Mouse (Mus musculus) ovary, adult 10 weeks (tissue): ENCODE results near the gene Tnnt2. TPM values are rescaled to one million over a fixed set of nuclear protein-coding genes. Genes with fewer than 3 reads are reported as not detected.

Source experiments
- polyA plus RNA-seq: library from polyadenylated mRNA; stranded (reverse); fragments of 350-450 nt; fragmentation: Illumina TruSeq; extraction: RNeasy Lipid Tissue Mini Kit (QIAGEN cat#74804); gene quantifications from one replicate; pipeline ENCODE4 v1.2.3, GENCODE M21; 2014

Gene Tnnt2
- polyA plus RNA-seq = 2.8 TPM

GRCm38 (mm10) chr1:135835716-135836483 is at the start of gene Tnnt2:
TSS of gene Tnnt2 (plus strand) at chr1:135836354.

GRCm38 (mm10) chr1:135818481-135819086 is 17.6 kb upstream of the Tnnt2 start, which contains the start of gene Lad1:
TSS of gene Lad1 (plus strand) at chr1:135818598.

Other genes starting within 250 kb of the Tnnt2 start
- gene Nav1, start 229.1 kb upstream of the Tnnt2 start, polyA plus RNA-seq = 17.5 TPM
- 85.4 TPM for gene Csrp1, start 116.3 kb upstream of the Tnnt2 start, polyA plus RNA-seq
- gene Phlda3, start 70.2 kb upstream of the Tnnt2 start, polyA plus RNA-seq = 2.9 TPM
- gene Tnni1, start 56.9 kb upstream of the Tnnt2 start, polyA plus RNA-seq = not detected
- gene Lad1, start 17.8 kb upstream of the Tnnt2 start, polyA plus RNA-seq = 0.14 TPM
- gene Pkp1, start 82.9 kb downstream of the Tnnt2 start, polyA plus RNA-seq = 0.09 TPM
- gene Igfn1, start 170.0 kb downstream of the Tnnt2 start, polyA plus RNA-seq = not detected
- 5.3 TPM for gene Tmem9, start 171.8 kb downstream of the Tnnt2 start, polyA plus RNA-seq
- gene Ascl5, start 214.4 kb downstream of the Tnnt2 start, polyA plus RNA-seq = not detected
- not detected for gene Cacna1s, start 216.4 kb downstream of the Tnnt2 start, polyA plus RNA-seq